Mouse (Mus musculus): ENCODE measurements around the gene Pdia3. TPM values are rescaled to one million over a fixed set of nuclear protein-coding genes. Genes with fewer than 3 reads are reported as not detected.
A peak's percentile ranks its signal among the peaks of the same experiment; 100 is the strongest.

The Pdia3 gene
- polyA plus RNA-seq, 1 experiment from 2014 or later = 542 TPM

GRCm38 (mm10) chr2:121412843-121413386 is 660 bp upstream of the Pdia3 start:
- peak; percentile 2; the same call in 1 of the 2 replicates for ATAC-seq (ENCODE audit: low FRiP score, low TSS enrichment)
- peak overlapping the region; percentile 88 for H3K27ac ChIP-seq (ENCODE audit: low read depth, low read length)
- peak overlapping the region; percentile 64 for H3K4me2 ChIP-seq (replicated peaks; ENCODE audit: low read depth, low read length)
- H3K4me3 ChIP-seq (ENCODE audit: low read length) = peak overlapping the region; percentile 98
- H3K4me1 ChIP-seq (ENCODE audit: control insufficient read depth, insufficient read depth, low read length) = peaks cover 11% of the 10 kb centered on the region; the same call in 1 of the 2 replicates
- H3K27me3 ChIP-seq (ENCODE audit: control insufficient read depth, insufficient read depth, low read length) = no peaks in the 10 kb centered on the region
- peaks cover 16% of the 10 kb centered on the region for H3K36me3 ChIP-seq (ENCODE audit: control insufficient read depth, insufficient read depth, low read length)
- peak overlapping the region; percentile 99 for H3K9ac ChIP-seq (ENCODE audit: low read depth, low read length)
- no peaks in the 10 kb centered on the region for H3K9me3 ChIP-seq (ENCODE audit: control insufficient read depth, low read length)
- WGBS = 13% methylated on average over 4 of the region's 4 CpGs

GRCm38 (mm10) chr2:121414139-121414685 is 637 bp downstream of the Pdia3 start:
- peak overlapping the region; percentile 99 for H3K9ac ChIP-seq (ENCODE audit: low read depth, low read length)
- peak overlapping the region; percentile 98 for H3K27ac ChIP-seq (ENCODE audit: low read depth, low read length)
- no peaks in the 10 kb centered on the region for H3K9me3 ChIP-seq (ENCODE audit: control insufficient read depth, low read length)
- H3K4me1 ChIP-seq (ENCODE audit: control insufficient read depth, insufficient read depth, low read length) = peaks cover 11% of the 10 kb centered on the region; the same call in 1 of the 2 replicates
- peak; percentile 53 for ATAC-seq (ENCODE audit: low FRiP score, low TSS enrichment)
- peak overlapping the region; percentile 70 for H3K4me2 ChIP-seq (replicated peaks; ENCODE audit: low read depth, low read length)
- peak overlapping the region; percentile 98 for H3K4me3 ChIP-seq (ENCODE audit: low read length)
- under 1% methylated on average over 26 of the region's 32 CpGs for WGBS
- H3K27me3 ChIP-seq (ENCODE audit: control insufficient read depth, insufficient read depth, low read length) = no peaks in the 10 kb centered on the region
- H3K36me3 ChIP-seq (ENCODE audit: control insufficient read depth, insufficient read depth, low read length) = peaks cover 29% of the 10 kb centered on the region

GRCm38 (mm10) chr2:121415103-121415502 is 1.5 kb downstream of the Pdia3 start:
- Histone ChIP-seq H3K27me3 (ENCODE audit: control insufficient read depth, insufficient read depth, low read length) (no peaks in the 10 kb centered on the region), H3K4me3 (ENCODE audit: low read length) (peak overlapping the region; percentile 98), H3K27ac (ENCODE audit: low read depth, low read length) (no peak overlapping the region), H3K4me2 (replicated peaks; ENCODE audit: low read depth, low read length) (peak overlapping the region; percentile 70), H3K4me1 (ENCODE audit: control insufficient read depth, insufficient read depth, low read length) (peaks cover 11% of the 10 kb centered on the region; the same call in 1 of the 2 replicates), H3K9me3 (ENCODE audit: control insufficient read depth, low read length) (no peaks in the 10 kb centered on the region), H3K9ac (ENCODE audit: low read depth, low read length) (peak overlapping the region; percentile 99), H3K36me3 (ENCODE audit: control insufficient read depth, insufficient read depth, low read length) (peaks cover 35% of the 10 kb centered on the region)
- WGBS = 59% methylated on average over 3 of the region's 3 CpGs
- ATAC-seq (ENCODE audit: low FRiP score, low TSS enrichment) = no peak

GRCm38 (mm10) chr2:121415591-121415990 is 2.0 kb downstream of the Pdia3 start:
- WGBS = 78% methylated on average over 3 of the region's 3 CpGs
- Histone ChIP-seq H3K4me3 (ENCODE audit: low read length) (peak overlapping the region; percentile 98), H3K36me3 (ENCODE audit: control insufficient read depth, insufficient read depth, low read length) (peaks cover 37% of the 10 kb centered on the region), H3K27ac (ENCODE audit: low read depth, low read length) (no peak overlapping the region), H3K4me1 (ENCODE audit: control insufficient read depth, insufficient read depth, low read length) (peaks cover 11% of the 10 kb centered on the region; the same call in 1 of the 2 replicates), H3K27me3 (ENCODE audit: control insufficient read depth, insufficient read depth, low read length) (no peaks in the 10 kb centered on the region), H3K9me3 (ENCODE audit: control insufficient read depth, low read length) (no peaks in the 10 kb centered on the region), H3K9ac (ENCODE audit: low read depth, low read length) (peak overlapping the region; percentile 99; the same call in 1 of the 2 replicates), H3K4me2 (replicated peaks; ENCODE audit: low read depth, low read length) (peak overlapping the region; percentile 70)
- ATAC-seq (ENCODE audit: low FRiP score, low TSS enrichment) = no peak

GRCm38 (mm10) chr2:121416356-121416755 is 2.8 kb downstream of the Pdia3 start:
- H3K9ac ChIP-seq (ENCODE audit: low read depth, low read length) = no peak overlapping the region
- H3K27ac ChIP-seq (ENCODE audit: low read depth, low read length) = no peak overlapping the region
- H3K27me3 ChIP-seq (ENCODE audit: control insufficient read depth, insufficient read depth, low read length) = no peaks in the 10 kb centered on the region
- no peak for ATAC-seq (ENCODE audit: low FRiP score, low TSS enrichment)
- no peak overlapping the region for H3K4me2 ChIP-seq (replicated peaks; ENCODE audit: low read depth, low read length)
- peaks cover 41% of the 10 kb centered on the region for H3K36me3 ChIP-seq (ENCODE audit: control insufficient read depth, insufficient read depth, low read length)
- no peaks in the 10 kb centered on the region for H3K9me3 ChIP-seq (ENCODE audit: control insufficient read depth, low read length)
- WGBS = 91% methylated on average over 6 of the region's 6 CpGs
- no peak overlapping the region for H3K4me3 ChIP-seq (ENCODE audit: low read length)
- peaks cover 11% of the 10 kb centered on the region; the same call in 1 of the 2 replicates for H3K4me1 ChIP-seq (ENCODE audit: control insufficient read depth, insufficient read depth, low read length)

- WGBS = 88% methylated on average over 3 of the region's 3 CpGs
- Histone ChIP-seq H3K36me3 (ENCODE audit: control insufficient read depth, insufficient read depth, low read length) (peaks cover 61% of the 10 kb centered on the region), H3K9me3 (ENCODE audit: control insufficient read depth, low read length) (no peaks in the 10 kb centered on the region), H3K4me1 (ENCODE audit: control insufficient read depth, insufficient read depth, low read length) (peaks cover 11% of the 10 kb centered on the region; the same call in 1 of the 2 replicates), H3K27ac (ENCODE audit: low read depth, low read length) (no peak overlapping the region), H3K27me3 (ENCODE audit: control insufficient read depth, insufficient read depth, low read length) (no peaks in the 10 kb centered on the region), H3K4me2 (replicated peaks; ENCODE audit: low read depth, low read length) (no peak overlapping the region), H3K9ac (ENCODE audit: low read depth, low read length) (no peak overlapping the region), H3K4me3 (ENCODE audit: low read length) (no peak overlapping the region)
- no peak for ATAC-seq (ENCODE audit: low FRiP score, low TSS enrichment)
These were observed 4.9 kb downstream of the Pdia3 start for GRCm38 (mm10) chr2:121418476-121418875.

- peaks cover 87% of the 10 kb centered on the region for H3K36me3 ChIP-seq (ENCODE audit: control insufficient read depth, insufficient read depth, low read length)
- H3K9me3 ChIP-seq (ENCODE audit: control insufficient read depth, low read length) = no peaks in the 10 kb centered on the region
- no peak overlapping the region for H3K4me3 ChIP-seq (ENCODE audit: low read length)
- no peak overlapping the region for H3K9ac ChIP-seq (ENCODE audit: low read depth, low read length)
- WGBS = 94% methylated on average over 2 of the region's 2 CpGs
- no peaks in the 10 kb centered on the region for H3K27me3 ChIP-seq (ENCODE audit: control insufficient read depth, insufficient read depth, low read length)
- no peak overlapping the region for H3K27ac ChIP-seq (ENCODE audit: low read depth, low read length)
- no peak overlapping the region for H3K4me2 ChIP-seq (replicated peaks; ENCODE audit: low read depth, low read length)
- no peak for ATAC-seq (ENCODE audit: low FRiP score, low TSS enrichment)
- H3K4me1 ChIP-seq (ENCODE audit: control insufficient read depth, insufficient read depth, low read length) = no peaks in the 10 kb centered on the region
These were observed 9.6 kb downstream of the Pdia3 start for GRCm38 (mm10) chr2:121423166-121423565.

GRCm38 (mm10) chr2:121425890-121426289 is 12.3 kb downstream of the Pdia3 start:
- Histone ChIP-seq H3K4me2 (replicated peaks; ENCODE audit: low read depth, low read length) (no peak overlapping the region), H3K9me3 (ENCODE audit: control insufficient read depth, low read length) (no peaks in the 10 kb centered on the region), H3K27me3 (ENCODE audit: control insufficient read depth, insufficient read depth, low read length) (no peaks in the 10 kb centered on the region), H3K9ac (ENCODE audit: low read depth, low read length) (no peak overlapping the region), H3K27ac (ENCODE audit: low read depth, low read length) (no peak overlapping the region), H3K36me3 (ENCODE audit: control insufficient read depth, insufficient read depth, low read length) (peaks cover 93% of the 10 kb centered on the region), H3K4me3 (ENCODE audit: low read length) (no peak overlapping the region), H3K4me1 (ENCODE audit: control insufficient read depth, insufficient read depth, low read length) (no peaks in the 10 kb centered on the region)
- WGBS = 95% methylated on average over 2 of the region's 2 CpGs
- no peak for ATAC-seq (ENCODE audit: low FRiP score, low TSS enrichment)

GRCm38 (mm10) chr2:121434854-121435253 is 21.3 kb downstream of the Pdia3 start:
- H3K4me3 ChIP-seq (ENCODE audit: low read length) = no peak overlapping the region
- no peak for ATAC-seq (ENCODE audit: low FRiP score, low TSS enrichment)
- H3K4me1 ChIP-seq (ENCODE audit: control insufficient read depth, insufficient read depth, low read length) = no peaks in the 10 kb centered on the region
- peaks cover 97% of the 10 kb centered on the region for H3K36me3 ChIP-seq (ENCODE audit: control insufficient read depth, insufficient read depth, low read length)
- H3K4me2 ChIP-seq (replicated peaks; ENCODE audit: low read depth, low read length) = no peak overlapping the region
- no peak overlapping the region for H3K9ac ChIP-seq (ENCODE audit: low read depth, low read length)
- H3K27me3 ChIP-seq (ENCODE audit: control insufficient read depth, insufficient read depth, low read length) = no peaks in the 10 kb centered on the region
- no peak overlapping the region for H3K27ac ChIP-seq (ENCODE audit: low read depth, low read length)
- no peaks in the 10 kb centered on the region for H3K9me3 ChIP-seq (ENCODE audit: control insufficient read depth, low read length)
- 93% methylated on average over 1 of the region's 1 CpGs for WGBS
